Mouse (Mus musculus) kidney, postnatal 0 days (tissue): ENCODE data around the gene Gm9999. TPM values are rescaled to one million over a fixed set of nuclear protein-coding genes. Genes with fewer than 3 reads are reported as not detected.
A peak's percentile ranks its signal among the peaks of the same experiment; 100 is the strongest.

ENCODE experiments used
- ATAC-seq: fragments of 200-750 bp; cut with Nextera tagmentation; replicated peaks from 2 replicates; pipeline ENCODE4 v1.8.0; 2017; ENCODE audit warnings: low read depth, moderate number of reproducible peaks, moderate TSS enrichment, moderate library complexity; ENCODE audit not compliant: low FRiP score
- DNase-seq: peaks from one replicate; pipeline ENCODE4 v3.0.0-alpha.2; 2016; ENCODE audit warnings: low spot score
- H3K27ac ChIP-seq: fragments of 300-500 bp; sonication (generic); 2 replicates; pipeline ENCODE4 v1.5.1; 2014; ENCODE audit warnings: mild to moderate bottlenecking
- H3K27me3 ChIP-seq: fragments of 300-500 bp; sonication (generic); 2 replicates; pipeline ENCODE4 v1.6.1; 2014; ENCODE audit warnings: low read length, mixed read lengths; ENCODE audit not compliant: insufficient read depth
- H3K36me3 ChIP-seq: fragments of 300-500 bp; sonication (generic); 2 replicates; pipeline ENCODE4 v1.6.1; 2014; ENCODE audit warnings: low read length, mixed read lengths; ENCODE audit not compliant: insufficient read depth
- H3K4me1 ChIP-seq: fragments of 300-500 bp; sonication (generic); replicated peaks from 2 replicates; pipeline ENCODE4 v1.6.1; 2014; ENCODE audit warnings: antibody characterized with exemption, low read length, mixed read lengths; ENCODE audit not compliant: insufficient read depth
- H3K4me2 ChIP-seq: fragments of 300-500 bp; sonication (generic); 2 replicates; pipeline ENCODE4 v1.6.1; 2014; ENCODE audit warnings: mild to moderate bottlenecking, low read length, moderate library complexity, mixed read lengths
- H3K4me3 ChIP-seq: fragments of 300-500 bp; sonication (generic); replicated peaks from 2 replicates; pipeline ENCODE4 v1.5.1; 2014; ENCODE audit warnings: low read depth, low read length
- H3K9ac ChIP-seq: fragments of 300-500 bp; sonication (generic); 2 replicates; pipeline ENCODE4 v1.6.1; 2014; ENCODE audit warnings: low read depth, low read length
- H3K9me3 ChIP-seq: fragments of 300-500 bp; sonication (generic); replicated peaks from 2 replicates; pipeline ENCODE4 v1.6.1; 2016; ENCODE audit warnings: low read length, inconsistent platforms, mixed read lengths
- CTCF ChIP-seq: IDR thresholded peaks from 2 replicates; pipeline ENCODE4 v1.5.1; 2016; ENCODE audit warnings: antibody characterized with exemption, low read depth, mild to moderate bottlenecking, moderate library complexity
- WGBS: fragments of 180-500 bp; shearing (Covaris S2); extraction: QIAGEN DNeasy Blood & Tissue Kit; methylation state at CpG from one replicate; pipeline ENCODE4 v1.1.7; 2014; 5-methylcytosine and 5-hydroxymethylcytosine counted together
- polyA plus RNA-seq: library from polyadenylated mRNA; unstranded; fragments of >200 nt; fragmentation: Nextera tagmentation; extraction: Ambion mirVana; gene quantifications from 2 replicates; pipeline ENCODE4 v1.2.1, GENCODE M21; 2015

The Gm9999 gene
- polyA plus RNA-seq, 1 experiment from 2014 or later: not detected

GRCm38 (mm10) chr7:46962132-46962531 lies 21.2 kb upstream of the Gm9999 start:
- H3K4me3 ChIP-seq: no peak overlapping the region
- H3K4me2 ChIP-seq: no peak overlapping the region
- ATAC-seq: no peak
- no peaks in the 10 kb centered on the region for H3K9me3 ChIP-seq
- H3K27me3 ChIP-seq: no peaks in the 10 kb centered on the region
- H3K27ac ChIP-seq: no peak overlapping the region
- no peaks in the 10 kb centered on the region for H3K4me1 ChIP-seq
- no peaks in the 10 kb centered on the region for H3K36me3 ChIP-seq
- no peak for TF ChIP-seq CTCF
- DNase-seq: no peak
- H3K9ac ChIP-seq: no peak overlapping the region

GRCm38 (mm10) chr7:46962806-46963618 lies 20.4 kb upstream of the Gm9999 start:
- no peak overlapping the region for H3K27ac ChIP-seq
- no peaks in the 10 kb centered on the region for H3K4me1 ChIP-seq
- H3K9ac ChIP-seq: no peak overlapping the region
- TF ChIP-seq CTCF: peak; percentile 92
- H3K4me2 ChIP-seq: no peak overlapping the region
- H3K36me3 ChIP-seq: no peaks in the 10 kb centered on the region
- no peaks in the 10 kb centered on the region for H3K27me3 ChIP-seq
- no peaks in the 10 kb centered on the region for H3K9me3 ChIP-seq
- H3K4me3 ChIP-seq: no peak overlapping the region
- peak; percentile 96 for DNase-seq
- 0% methylated on average over 9 of the region's 9 CpGs for WGBS
- ATAC-seq: peak; percentile 48

GRCm38 (mm10) chr7:46964070-46964469 lies 19.3 kb upstream of the Gm9999 start:
- no peak for DNase-seq
- H3K36me3 ChIP-seq: no peaks in the 10 kb centered on the region
- WGBS: 86% methylated on average over 7 of the region's 7 CpGs
- H3K4me2 ChIP-seq: no peak overlapping the region
- H3K9me3 ChIP-seq: no peaks in the 10 kb centered on the region
- TF ChIP-seq CTCF: no peak
- H3K27me3 ChIP-seq: no peaks in the 10 kb centered on the region
- H3K27ac ChIP-seq: no peak overlapping the region
- no peak overlapping the region for H3K9ac ChIP-seq
- no peaks in the 10 kb centered on the region for H3K4me1 ChIP-seq
- no peak overlapping the region for H3K4me3 ChIP-seq
- no peak for ATAC-seq

DNA sequence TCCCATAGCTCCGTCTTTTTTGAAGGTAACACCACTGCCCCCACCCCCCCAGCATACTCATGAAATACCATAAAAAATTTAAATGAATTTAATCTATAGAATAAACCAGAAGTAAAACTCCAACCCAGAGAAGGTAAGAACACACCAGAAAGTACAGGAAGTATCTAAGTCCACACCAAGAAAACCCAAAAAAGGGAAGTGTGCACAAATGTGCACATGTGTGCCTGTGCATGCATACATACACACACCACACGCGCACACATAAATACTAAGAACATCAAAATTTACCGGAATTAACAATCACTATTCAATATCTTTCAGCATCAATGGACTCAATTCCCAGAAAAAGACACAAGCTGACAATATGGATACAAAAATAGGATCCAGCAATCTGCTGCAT lies 13.5 kb upstream of the Gm9999 start:
- no peaks in the 10 kb centered on the region for H3K9me3 ChIP-seq
- no peak for DNase-seq
- no peaks in the 10 kb centered on the region for H3K4me1 ChIP-seq
- whole genome bisulfite sequencing: 88% methylated on average over 4 of the region's 4 CpGs
- H3K4me2 ChIP-seq: no peak overlapping the region
- H3K9ac ChIP-seq: no peak overlapping the region
- no peak overlapping the region for H3K27ac ChIP-seq
- no peak overlapping the region for H3K4me3 ChIP-seq
- no peaks in the 10 kb centered on the region for H3K27me3 ChIP-seq
- H3K36me3 ChIP-seq: no peaks in the 10 kb centered on the region
- no peak for TF ChIP-seq CTCF
- no peak for ATAC-seq

DNA sequence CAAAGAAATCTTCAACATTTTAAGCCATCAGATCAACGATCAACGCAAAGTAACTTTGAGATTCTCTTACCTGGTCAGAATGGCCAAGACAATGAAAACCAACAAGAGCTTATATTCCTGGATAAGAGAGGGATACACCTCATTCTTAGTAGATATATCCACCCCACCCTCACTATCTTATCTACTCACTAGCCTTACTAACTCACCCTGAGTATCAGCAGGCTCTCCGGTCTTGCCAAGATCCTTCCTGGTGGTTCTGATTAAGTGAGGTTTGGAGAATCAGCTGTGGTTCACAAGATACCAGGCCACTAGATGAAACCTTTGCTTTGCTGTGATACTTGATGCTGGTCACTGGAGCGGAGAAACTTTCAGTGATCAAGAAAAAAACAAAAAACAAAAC lies 8.7 kb upstream of the Gm9999 start:
- Histone ChIP-seq H3K4me3 (no peak overlapping the region), H3K4me2 (no peak overlapping the region), H3K4me1 (no peaks in the 10 kb centered on the region), H3K27ac (no peak overlapping the region), H3K27me3 (no peaks in the 10 kb centered on the region), H3K36me3 (no peaks in the 10 kb centered on the region), H3K9ac (no peak overlapping the region), H3K9me3 (no peaks in the 10 kb centered on the region)
- DNase-seq (no peak), ATAC-seq (no peak)
- TF ChIP-seq CTCF: no peak
- 93% methylated on average over 4 of the region's 4 CpGs for WGBS

- H3K4me2 ChIP-seq: no peak overlapping the region
- H3K4me1 ChIP-seq: no peaks in the 10 kb centered on the region
- DNase-seq: no peak
- no peaks in the 10 kb centered on the region for H3K36me3 ChIP-seq
- no peaks in the 10 kb centered on the region for H3K27me3 ChIP-seq
- H3K4me3 ChIP-seq: no peak overlapping the region
- 93% methylated on average over 11 of the region's 11 CpGs for WGBS
- no peak for TF ChIP-seq CTCF
- H3K9me3 ChIP-seq: no peaks in the 10 kb centered on the region
- no peak overlapping the region for H3K9ac ChIP-seq
- ATAC-seq: no peak
- no peak overlapping the region for H3K27ac ChIP-seq
Measured at GRCm38 (mm10) chr7:46975456-46975855, 7.9 kb upstream of the Gm9999 start.
